ENCODE assay signal across 12 mouse cellular contexts in genomic region chr12:16506796-16507790, GRCm38 (mm10).
DNase-seq lines count a peak whose midpoint lies in the region; ATAC-seq lines count a peak whose summit lies in the region.
"Had no signal": no experiment of that assay in that cellular context is flagged by ENCODE, and none has a peak within 500 bp of the region (broad histone marks: within the 10 kb centered on the region; RNA-seq: fewer than 3 reads in every experiment).

No protein-coding gene starts in this region.

- ATAC-seq in forebrain, embryonic 14.5 days = no peak
- ATAC-seq in forebrain, embryonic 13.5 days = no peak
- ATAC-seq in lung, embryonic 15.5 days (ENCODE audit: borderline replicate concordance, extremely low read depth, low FRiP score, low TSS enrichment) = 0 out of 2 replicates have a peak, but pooled peaks have one; percentile 27
- peak; percentile 44; the same call in 1 of the 2 replicates for ATAC-seq in hindbrain, embryonic 14.5 days (ENCODE audit: low FRiP score)

- WGBS in forebrain, embryonic 14.5 days = 64% methylated on average over 17 of the region's 17 CpGs
- 56% methylated on average over 17 of the region's 17 CpGs for WGBS in forebrain, embryonic 13.5 days
- 63% methylated on average over 17 of the region's 17 CpGs for WGBS in lung, embryonic 15.5 days
- 45% methylated on average over 16 of the region's 17 CpGs for WGBS in hindbrain, embryonic 14.5 days

- H3K4me1 ChIP-seq in forebrain, embryonic 14.5 days (ENCODE audit: control insufficient read depth, insufficient read depth, low read length) = no peaks in the 10 kb centered on the region
- peaks cover 16% of the 10 kb centered on the region for H3K4me1 ChIP-seq in forebrain, embryonic 13.5 days
- 0 out of 2 replicates have a peak, but pooled peaks cover 8% of the 10 kb centered on the region for H3K4me1 ChIP-seq in lung, embryonic 15.5 days
- 0 out of 2 replicates have a peak, but pooled peaks cover 13% of the 10 kb centered on the region for H3K4me1 ChIP-seq in hindbrain, embryonic 14.5 days (replicated peaks; ENCODE audit: control insufficient read depth, insufficient read depth, low read length)

- 0 out of 2 replicates have a peak, but pooled peaks cover 2% of the 10 kb centered on the region for H3K9me3 ChIP-seq in forebrain, embryonic 14.5 days (replicated peaks; ENCODE audit: control insufficient read depth, low read length)
- H3K9me3 ChIP-seq in forebrain, embryonic 13.5 days (replicated peaks) = peaks cover 7% of the 10 kb centered on the region; the same call in 1 of the 2 replicates
- H3K9me3 ChIP-seq in lung, embryonic 15.5 days = no peaks in the 10 kb centered on the region
- peaks cover 9% of the 10 kb centered on the region; the same call in 1 of the 2 replicates for H3K9me3 ChIP-seq in hindbrain, embryonic 14.5 days (ENCODE audit: control insufficient read depth, low read length)

- 0 out of 2 replicates have a peak overlapping the region, but pooled peaks have one; percentile 8 for H3K9ac ChIP-seq in forebrain, embryonic 14.5 days (ENCODE audit: low read length)
- H3K9ac ChIP-seq in forebrain, embryonic 13.5 days = no peak overlapping the region
- H3K9ac ChIP-seq in lung, embryonic 15.5 days = no peak overlapping the region
- no peak overlapping the region for H3K9ac ChIP-seq in hindbrain, embryonic 14.5 days
- H3K9ac ChIP-seq: heart, embryonic 12.5 days had no signal

- no peak overlapping the region for H3K4me3 ChIP-seq in forebrain, embryonic 14.5 days (ENCODE audit: low read depth, low read length)
- no peak overlapping the region for H3K4me3 ChIP-seq in forebrain, embryonic 13.5 days
- no peak overlapping the region for H3K4me3 ChIP-seq in lung, embryonic 15.5 days
- H3K4me3 ChIP-seq in hindbrain, embryonic 14.5 days (replicated peaks; ENCODE audit: low read length) = no peak overlapping the region
- H3K4me3 ChIP-seq: heart, embryonic 12.5 days had no signal

- H3K36me3 ChIP-seq in forebrain, embryonic 14.5 days (ENCODE audit: control insufficient read depth, insufficient read depth, low read length) = no peaks in the 10 kb centered on the region
- H3K36me3 ChIP-seq in forebrain, embryonic 13.5 days (ENCODE audit: poor library complexity, severe bottlenecking) = no peaks in the 10 kb centered on the region
- no peaks in the 10 kb centered on the region for H3K36me3 ChIP-seq in lung, embryonic 15.5 days
- H3K36me3 ChIP-seq in hindbrain, embryonic 14.5 days (replicated peaks; ENCODE audit: control insufficient read depth, insufficient read depth) = no peaks in the 10 kb centered on the region
- H3K36me3 ChIP-seq: heart, embryonic 12.5 days had no signal

- DNase-seq in forebrain, embryonic 14.5 days (ENCODE audit: low spot score) = peak; percentile 44
- no peak for DNase-seq in lung, adult 18-20 months
- DNase-seq in hindbrain, embryonic 14.5 days (ENCODE audit: low spot score) = no peak
- peak; percentile 50 for DNase-seq in retina, embryonic 14.5 days (ENCODE audit: low spot score)
- DNase-seq in urinary bladder, adult 18-20 months (ENCODE audit: low spot score in 2 of 2) = no peak
- no peak for DNase-seq in c-Kit-positive CD71-positive TER-119-positive erythroid progenitor cells, embryonic 14.5 days (ENCODE audit: low spot score)
- DNase-seq: cerebellum, postnatal 36 days; thymus, adult 2 months had no signal

- no peak overlapping the region for H3K4me2 ChIP-seq in forebrain, embryonic 14.5 days (ENCODE audit: low read length)
- H3K4me2 ChIP-seq in forebrain, embryonic 13.5 days = no peak overlapping the region
- H3K4me2 ChIP-seq in lung, embryonic 15.5 days = no peak overlapping the region
- H3K4me2 ChIP-seq in hindbrain, embryonic 14.5 days (replicated peaks) = no peak overlapping the region
- H3K4me2 ChIP-seq: heart, embryonic 12.5 days had no signal

- 0 out of 2 replicates have a peak overlapping the region, but pooled peaks have one; percentile 48 for H3K27ac ChIP-seq in forebrain, embryonic 14.5 days (ENCODE audit: low read depth, low read length)
- H3K27ac ChIP-seq in forebrain, embryonic 13.5 days = no peak overlapping the region
- H3K27ac ChIP-seq in lung, embryonic 15.5 days = no peak overlapping the region
- 0 out of 2 replicates have a peak overlapping the region, but pooled peaks have one; percentile 12 for H3K27ac ChIP-seq in hindbrain, embryonic 14.5 days
- H3K27ac ChIP-seq: macrophage had no signal

- H3K27me3 ChIP-seq in forebrain, embryonic 14.5 days (replicated peaks; ENCODE audit: control insufficient read depth, insufficient read depth, low read length) = no peaks in the 10 kb centered on the region
- H3K27me3 ChIP-seq in forebrain, embryonic 13.5 days = no peaks in the 10 kb centered on the region
- H3K27me3 ChIP-seq in lung, embryonic 15.5 days = no peaks in the 10 kb centered on the region
- no peaks in the 10 kb centered on the region for H3K27me3 ChIP-seq in hindbrain, embryonic 14.5 days (ENCODE audit: control insufficient read depth, insufficient read depth, low read length)
- H3K27me3 ChIP-seq: heart, embryonic 12.5 days had no signal

Comparison
In these comparisons a context has a peak if more than half of its experiments do, and no peak if none do; other contexts are left out.
1. H3K27ac ChIP-seq: peak in forebrain, embryonic 14.5 days (single experiment) and hindbrain, embryonic 14.5 days (single experiment); none in forebrain, embryonic 13.5 days (single experiment) and lung, embryonic 15.5 days (single experiment).
2. ATAC-seq: peak in lung, embryonic 15.5 days (single experiment) and hindbrain, embryonic 14.5 days (single experiment); none in forebrain, embryonic 14.5 days (single experiment) and forebrain, embryonic 13.5 days (single experiment).
3. DNase-seq: peak in forebrain, embryonic 14.5 days (single experiment) and retina, embryonic 14.5 days (single experiment); none in lung, adult 18-20 months (0 of 2), hindbrain, embryonic 14.5 days (single experiment), urinary bladder, adult 18-20 months (0 of 2) and c-Kit-positive CD71-positive TER-119-positive erythroid progenitor cells, embryonic 14.5 days (single experiment).